Mouse (Mus musculus) forebrain, embryonic 14.5 days (tissue): Measurements from ENCODE around the gene Borcs8. TPM values are rescaled to one million over a fixed set of nuclear protein-coding genes. Genes with fewer than 3 reads are reported as not detected.

Source experiments
- ATAC-seq: fragments of 200-750 bp; cut with Nextera tagmentation; 2 replicates; pipeline ENCODE4 v1.8.0; 2017; ENCODE audit warnings: mild to moderate bottlenecking, moderate library complexity
- DNase-seq: peaks from one replicate; pipeline ENCODE4 v3.0.0-alpha.2; 2015; ENCODE audit warnings: low spot score
- H3K27ac ChIP-seq: fragments of 300-500 bp; sonication (generic); 2 replicates; pipeline ENCODE4 v1.5.1; 2014; ENCODE audit warnings: low read depth, mild to moderate bottlenecking, control low read depth, low read length, moderate library complexity
- H3K27me3 ChIP-seq: fragments of 300-500 bp; sonication (generic); replicated peaks from 2 replicates; pipeline ENCODE4 v1.6.1; 2014; ENCODE audit warnings: low read length, control low read depth, mixed read lengths; ENCODE audit not compliant: control insufficient read depth, insufficient read depth
- H3K36me3 ChIP-seq: fragments of 300-500 bp; sonication (generic); 2 replicates; pipeline ENCODE4 v1.6.1; 2014; ENCODE audit warnings: low read length, control low read depth; ENCODE audit not compliant: control insufficient read depth, insufficient read depth
- H3K4me1 ChIP-seq: fragments of 300-500 bp; sonication (generic); 2 replicates; pipeline ENCODE4 v1.6.1; 2014; ENCODE audit warnings: antibody characterized with exemption, low read length, control low read depth; ENCODE audit not compliant: control insufficient read depth, insufficient read depth
- H3K4me2 ChIP-seq: fragments of 300-500 bp; sonication (generic); 2 replicates; pipeline ENCODE4 v1.6.1; 2014; ENCODE audit warnings: mild to moderate bottlenecking, control low read depth, low read length
- H3K4me3 ChIP-seq: fragments of 300-500 bp; sonication (generic); 2 replicates; pipeline ENCODE4 v1.5.1; 2014; ENCODE audit warnings: low read depth, low read length, control low read depth
- H3K9ac ChIP-seq: fragments of 300-500 bp; sonication (generic); 2 replicates; pipeline ENCODE4 v1.6.1; 2014; ENCODE audit warnings: mild to moderate bottlenecking, low read length, control low read depth, moderate library complexity
- H3K9me3 ChIP-seq: fragments of 300-500 bp; sonication (generic); replicated peaks from 2 replicates; pipeline ENCODE4 v1.6.1; 2016; ENCODE audit warnings: low read length, control low read depth, mixed read lengths; ENCODE audit not compliant: control insufficient read depth
- WGBS: fragments of 180-500 bp; shearing (Covaris S2); extraction: QIAGEN DNeasy Blood & Tissue Kit; methylation state at CpG from one replicate; pipeline ENCODE4 v1.1.7; 2014; 5-methylcytosine and 5-hydroxymethylcytosine counted together
- polyA plus RNA-seq: library from polyadenylated mRNA; unstranded; fragments of >200 nt; fragmentation: Nextera tagmentation; extraction: Ambion mirVana; gene quantifications from 2 replicates; pipeline ENCODE4 v1.2.1, GENCODE M21; 2014

Gene Borcs8
- polyA plus RNA-seq, 1 experiment from 2014 or later = 76.7 TPM

DNA sequence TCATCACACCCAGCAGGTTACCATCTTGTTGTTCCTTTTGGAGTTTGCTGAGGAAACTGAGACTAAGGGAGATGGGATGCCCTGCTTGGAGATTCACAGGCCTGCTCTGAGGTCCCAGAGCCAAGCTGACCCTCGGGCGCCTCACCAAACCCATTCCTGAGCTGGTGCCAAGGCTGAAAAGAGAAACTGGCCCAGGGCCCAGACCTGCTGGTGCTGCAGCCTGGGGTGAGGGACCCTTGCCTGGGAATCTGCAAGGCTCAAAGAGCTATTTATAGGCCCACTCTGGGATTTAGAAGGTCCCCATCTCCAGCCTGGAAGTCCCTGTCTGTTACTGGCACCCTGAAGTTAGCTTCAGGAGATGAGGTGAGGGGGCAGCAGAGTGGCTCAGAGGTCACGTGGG lies 10.9 kb upstream of the Borcs8 start:
- Histone ChIP-seq H3K27ac (peak overlapping the region; percentile 82), H3K9me3 (no peaks in the 10 kb centered on the region), H3K9ac (0 out of 2 replicates have a peak overlapping the region, but pooled peaks have one; percentile 2), H3K27me3 (no peaks in the 10 kb centered on the region), H3K4me3 (no peak overlapping the region), H3K36me3 (peaks cover 11% of the 10 kb centered on the region), H3K4me1 (peaks cover 14% of the 10 kb centered on the region), H3K4me2 (no peak overlapping the region)
- peak; percentile 32 for ATAC-seq
- peak; percentile 73 for DNase-seq
- WGBS = 52% methylated on average over 3 of the region's 3 CpGs

- H3K27me3 ChIP-seq = no peaks in the 10 kb centered on the region
- DNase-seq (peak; percentile 78), ATAC-seq (peak; percentile 56)
- no peak overlapping the region for H3K4me3 ChIP-seq
- H3K4me1 ChIP-seq = peaks cover 14% of the 10 kb centered on the region
- 39% methylated on average over 9 of the region's 9 CpGs for WGBS
- peak overlapping the region; percentile 82 for H3K27ac ChIP-seq
- peak overlapping the region; percentile 13; the same call in 1 of the 2 replicates for H3K9ac ChIP-seq
- no peaks in the 10 kb centered on the region for H3K9me3 ChIP-seq
- peaks cover 21% of the 10 kb centered on the region for H3K36me3 ChIP-seq
- H3K4me2 ChIP-seq = no peak overlapping the region
These were observed 9.9 kb upstream of the Borcs8 start for GRCm38 (mm10) chr8:70129309-70129952.

DNA sequence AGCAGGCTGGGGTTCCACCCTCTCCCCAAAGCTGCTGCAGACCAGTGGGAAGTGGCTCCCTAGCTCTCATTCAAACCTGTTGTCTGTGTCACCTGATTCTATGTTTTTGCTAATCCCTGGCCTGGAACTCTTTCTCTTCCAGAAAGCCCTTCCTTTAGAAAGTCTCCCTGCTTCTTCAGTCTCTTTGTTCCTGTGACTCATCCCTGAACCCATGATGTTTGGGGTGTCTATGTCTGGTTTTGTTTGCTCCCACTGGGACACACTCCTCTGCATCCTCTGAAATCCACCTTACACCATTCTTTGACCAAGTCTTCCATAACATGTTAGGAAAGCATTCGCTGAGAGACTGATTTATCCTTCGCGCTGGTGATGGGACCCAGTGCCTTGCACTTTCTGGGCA lies 9.2 kb upstream of the Borcs8 start:
- 88% methylated on average over 3 of the region's 3 CpGs for WGBS

GRCm38 (mm10) chr8:70131166-70131883 lies 8.0 kb upstream of the Borcs8 start, which contains the start of gene Nr2c2ap:
Nr2c2ap (plus strand) TSS chr8:70131333.
- Histone ChIP-seq H3K4me2 (peak within 1 kb of the TSS; percentile 81), H3K4me1 (peaks cover 14% of the 10 kb centered on the region), H3K36me3 (peaks cover 40% of the 10 kb centered on the region), H3K9me3 (no peaks in the 10 kb centered on the region), H3K27me3 (no peaks in the 10 kb centered on the region), H3K27ac (no peak within 1 kb of the TSS), H3K9ac (peak within 1 kb of the TSS; percentile 76), H3K4me3 (peak within 1 kb of the TSS; percentile 72)
- WGBS = 1% methylated on average over 37 of the region's 37 CpGs
- DNase-seq = peak; percentile 94
- ATAC-seq = peak; percentile 85

More for the DNA sequence above, 9.2 kb upstream of the Borcs8 start:
- ATAC-seq (no peak), DNase-seq (no peak)
- peaks cover 27% of the 10 kb centered on the region for H3K36me3 ChIP-seq
- peaks cover 14% of the 10 kb centered on the region for H3K4me1 ChIP-seq
- no peaks in the 10 kb centered on the region for H3K27me3 ChIP-seq
- no peak overlapping the region for H3K4me2 ChIP-seq
- no peaks in the 10 kb centered on the region for H3K9me3 ChIP-seq
- no peak overlapping the region for H3K4me3 ChIP-seq
- peak overlapping the region; percentile 82 for H3K27ac ChIP-seq
- H3K9ac ChIP-seq = no peak overlapping the region

- no peak overlapping the region for H3K27ac ChIP-seq
- DNase-seq = no peak
- H3K4me3 ChIP-seq = no peak overlapping the region
- no peaks in the 10 kb centered on the region for H3K9me3 ChIP-seq
- no peaks in the 10 kb centered on the region for H3K27me3 ChIP-seq
- H3K4me2 ChIP-seq = no peak overlapping the region
- WGBS = 91% methylated on average over 5 of the region's 5 CpGs
- ATAC-seq = no peak
- H3K9ac ChIP-seq = no peak overlapping the region
- peaks cover 40% of the 10 kb centered on the region for H3K36me3 ChIP-seq
- H3K4me1 ChIP-seq = peaks cover 19% of the 10 kb centered on the region
These were observed 5.2 kb upstream of the Borcs8 start for GRCm38 (mm10) chr8:70134086-70134485.

DNA sequence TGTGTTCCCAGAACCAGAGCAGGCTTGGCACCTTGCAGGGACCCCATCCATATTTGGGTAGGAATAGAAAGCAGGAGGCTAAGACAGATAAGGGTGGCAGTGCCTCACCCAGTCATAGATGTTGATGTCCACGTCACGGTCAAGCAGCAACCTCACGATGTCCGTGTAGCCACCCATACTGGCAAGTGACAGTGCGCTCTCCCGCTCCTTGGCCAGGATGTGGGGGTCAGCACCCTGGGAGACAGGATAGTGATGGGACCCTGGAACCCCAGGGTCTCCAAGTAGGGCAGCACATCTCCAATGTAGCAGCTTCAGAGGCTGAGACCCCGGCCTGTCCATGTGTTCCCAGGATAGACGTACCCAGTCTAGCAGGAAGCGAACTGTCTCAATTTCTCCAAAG lies 4.4 kb upstream of the Borcs8 start:
- Histone ChIP-seq H3K4me3 (no peak overlapping the region), H3K36me3 (peaks cover 40% of the 10 kb centered on the region), H3K27me3 (no peaks in the 10 kb centered on the region), H3K4me2 (no peak overlapping the region), H3K9ac (no peak overlapping the region), H3K27ac (no peak overlapping the region), H3K9me3 (no peaks in the 10 kb centered on the region), H3K4me1 (peaks cover 13% of the 10 kb centered on the region)
- ATAC-seq = no peak
- 93% methylated on average over 9 of the region's 9 CpGs for WGBS
- DNase-seq = no peak

DNA sequence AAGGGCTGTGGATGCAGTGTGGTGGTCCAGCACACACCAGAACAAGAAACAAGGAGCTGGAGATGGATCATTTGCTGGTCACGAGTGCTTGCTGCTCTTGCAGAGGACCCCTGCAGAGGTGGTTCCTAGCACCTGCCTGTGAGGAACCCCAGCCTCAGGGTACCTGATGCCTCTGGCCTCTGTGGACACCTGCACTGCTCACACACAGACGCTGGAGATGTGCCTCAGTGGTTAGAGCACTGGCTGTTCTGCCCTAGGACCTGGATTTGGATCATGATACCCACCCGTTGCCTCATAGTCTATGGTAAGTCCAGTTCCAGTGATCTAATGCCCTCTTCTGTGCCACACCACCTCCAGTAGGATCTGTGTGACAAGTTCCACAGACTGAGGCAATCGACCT lies 2.7 kb upstream of the Borcs8 start:
- H3K27me3 ChIP-seq = no peaks in the 10 kb centered on the region
- H3K4me1 ChIP-seq = peaks cover 20% of the 10 kb centered on the region
- H3K4me2 ChIP-seq = no peak overlapping the region
- no peak overlapping the region for H3K4me3 ChIP-seq
- H3K9ac ChIP-seq = no peak overlapping the region
- peaks cover 40% of the 10 kb centered on the region for H3K36me3 ChIP-seq
- DNase-seq (no peak), ATAC-seq (no peak)
- H3K27ac ChIP-seq = no peak overlapping the region
- WGBS = 90% methylated on average over 4 of the region's 4 CpGs
- no peaks in the 10 kb centered on the region for H3K9me3 ChIP-seq

- Histone ChIP-seq H3K36me3 (peaks cover 46% of the 10 kb centered on the region), H3K9me3 (no peaks in the 10 kb centered on the region), H3K4me2 (peak overlapping the region; percentile 67), H3K27ac (no peak overlapping the region), H3K4me1 (peaks cover 18% of the 10 kb centered on the region), H3K9ac (peak overlapping the region; percentile 52; the same call in 1 of the 2 replicates), H3K4me3 (peak overlapping the region; percentile 71; the same call in 1 of the 2 replicates), H3K27me3 (no peaks in the 10 kb centered on the region)
- DNase-seq (no peak), ATAC-seq (no peak)
- WGBS = 83% methylated on average over 4 of the region's 4 CpGs
These were observed 1.4 kb upstream of the Borcs8 start for GRCm38 (mm10) chr8:70137890-70138289.

DNA sequence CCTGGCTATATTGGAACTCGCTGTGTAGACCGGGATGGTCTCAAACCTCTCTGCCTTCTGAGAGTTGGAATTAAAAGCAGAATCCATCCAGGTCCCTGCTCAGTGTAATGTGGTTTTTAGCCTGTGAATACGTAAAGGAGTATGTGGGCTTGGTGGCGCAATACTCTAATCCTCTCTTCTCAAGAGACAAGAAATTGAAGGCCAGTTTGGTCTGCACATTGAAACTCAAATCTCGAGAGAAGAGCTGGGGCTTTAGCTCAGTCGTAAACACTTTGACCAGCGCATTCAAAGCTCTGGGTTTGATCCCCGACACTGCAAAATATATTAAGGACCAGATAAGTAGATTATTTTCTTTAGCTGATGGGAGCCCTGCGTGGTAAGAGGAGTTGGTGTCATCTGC lies 682 bp downstream of the Borcs8 start:
- ATAC-seq = no peak

More for the DNA sequence above, 682 bp downstream of the Borcs8 start:
- H3K27ac ChIP-seq = peak overlapping the region; percentile 80
- peak overlapping the region; percentile 79 for H3K9ac ChIP-seq
- H3K9me3 ChIP-seq = no peaks in the 10 kb centered on the region
- no peak for DNase-seq
- peaks cover 18% of the 10 kb centered on the region for H3K4me1 ChIP-seq
- peak overlapping the region; percentile 71 for H3K4me3 ChIP-seq
- 12% methylated on average over 9 of the region's 9 CpGs for WGBS
- H3K27me3 ChIP-seq = no peaks in the 10 kb centered on the region
- peaks cover 46% of the 10 kb centered on the region for H3K36me3 ChIP-seq
- H3K4me2 ChIP-seq = peak overlapping the region; percentile 67
